Mouse (Mus musculus): ENCODE results near the gene Snx1.

DNA sequence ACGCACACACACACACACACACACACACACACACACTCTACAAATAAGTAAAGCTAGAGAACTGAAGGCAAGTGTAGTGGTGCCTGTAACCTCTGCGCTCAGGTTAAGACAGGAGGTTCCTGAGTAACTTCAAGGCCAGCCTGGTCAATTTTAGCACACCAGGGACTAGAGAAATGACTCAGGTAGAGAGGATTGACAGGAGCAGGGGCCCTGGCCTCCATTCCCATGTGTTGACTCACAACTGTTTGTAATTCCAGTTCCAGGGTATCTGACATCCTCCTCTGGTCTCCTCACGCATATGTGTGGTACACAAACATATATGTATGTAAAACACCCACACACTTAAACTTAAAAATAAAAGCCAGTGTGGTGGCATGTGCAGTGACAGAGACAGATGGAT is 62.9 kb downstream of the Snx1 start:
- TF ChIP-seq CTCF (IDR thresholded peaks at IDR 0.05; ENCODE audit: borderline replicate concordance, control insufficient read depth, extremely low read depth, insufficient read depth, low read length, poor library complexity): no peak
- TF ChIP-seq POLR2A (IDR thresholded peaks at IDR 0.05; ENCODE audit: control insufficient read depth, extremely low read depth, insufficient read depth, low read length, poor library complexity): no peak

All from thymus, adult 2 months (tissue).